Mouse (Mus musculus) brain, embryonic 18.5 days (tissue): ENCODE results near the gene Stt3a.

ENCODE experiments used
- DNase-seq: peaks from one replicate; pipeline ENCODE4 v3.0.0-alpha.2; 2012; ENCODE audit warnings: low read depth, low spot score

Stt3a gene

DNA sequence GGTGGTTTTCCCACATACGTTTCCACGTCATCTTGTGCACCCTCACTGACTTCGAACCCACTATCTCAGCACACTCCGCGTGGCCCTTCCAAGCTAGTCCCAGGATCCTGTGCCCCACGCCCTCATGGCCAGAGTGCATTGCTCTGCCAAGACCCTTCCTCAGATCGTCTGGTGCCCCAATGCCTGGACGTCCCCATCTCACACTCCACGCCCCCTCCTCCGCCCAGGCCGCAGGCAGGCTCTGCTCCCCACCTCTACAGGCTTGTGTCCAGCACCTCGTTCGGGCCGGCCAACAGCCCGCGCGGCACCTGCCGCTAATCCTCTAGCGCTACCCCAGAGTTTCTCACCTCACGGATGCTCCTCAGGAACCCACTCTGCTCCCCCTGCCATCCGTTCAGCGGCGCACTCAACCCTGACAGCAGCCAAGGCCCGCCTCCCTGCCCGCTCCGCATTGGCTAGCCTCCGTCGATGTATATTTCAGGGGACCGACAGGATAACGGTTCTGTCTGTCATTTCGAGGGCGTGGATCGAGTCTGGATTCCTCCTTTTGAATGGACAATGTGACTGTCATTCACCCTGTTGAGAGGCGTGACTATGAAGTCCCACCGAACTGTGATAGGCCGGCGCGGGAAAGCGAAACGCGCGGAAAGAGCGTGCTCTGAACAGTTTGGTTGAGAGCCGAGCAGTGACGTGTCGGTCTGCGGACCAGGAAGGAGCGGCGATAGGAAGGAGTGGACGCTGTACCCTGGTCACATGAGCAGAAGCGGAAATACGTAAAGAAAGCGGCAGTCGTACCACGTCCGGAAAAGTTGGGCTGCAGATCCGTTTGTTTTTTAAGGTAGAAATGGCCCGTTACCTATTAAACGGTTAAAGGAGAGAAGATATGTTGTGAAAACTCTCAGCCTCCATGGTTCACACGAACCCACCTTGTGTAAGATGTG, at the start of gene Stt3a:
Gene Stt3a, minus strand, starts transcription at position 477 of the 941 bp plus-strand sequence.
- DNase-seq = peak; percentile 100

DNA sequence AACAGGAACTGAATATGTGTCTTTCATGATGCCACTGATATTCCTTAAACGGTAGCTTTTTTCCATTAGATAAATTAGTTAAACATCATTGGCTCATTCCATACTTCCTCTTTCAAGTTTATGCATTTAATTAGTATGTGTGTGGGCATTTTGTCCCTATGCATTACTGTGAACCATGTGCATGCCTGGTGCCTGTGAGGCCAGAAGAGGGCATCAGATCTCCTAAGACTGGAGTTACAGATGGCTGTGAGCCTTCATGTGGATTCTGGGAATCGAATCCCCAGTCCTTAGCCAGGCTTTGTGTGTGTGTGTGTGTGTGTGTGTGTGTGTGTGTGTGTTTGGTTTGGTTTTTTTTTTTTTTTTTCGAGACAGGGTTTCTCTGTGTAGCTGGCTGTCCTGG, 47.0 kb upstream of the Stt3a start:
- no peak for DNase-seq

DNA sequence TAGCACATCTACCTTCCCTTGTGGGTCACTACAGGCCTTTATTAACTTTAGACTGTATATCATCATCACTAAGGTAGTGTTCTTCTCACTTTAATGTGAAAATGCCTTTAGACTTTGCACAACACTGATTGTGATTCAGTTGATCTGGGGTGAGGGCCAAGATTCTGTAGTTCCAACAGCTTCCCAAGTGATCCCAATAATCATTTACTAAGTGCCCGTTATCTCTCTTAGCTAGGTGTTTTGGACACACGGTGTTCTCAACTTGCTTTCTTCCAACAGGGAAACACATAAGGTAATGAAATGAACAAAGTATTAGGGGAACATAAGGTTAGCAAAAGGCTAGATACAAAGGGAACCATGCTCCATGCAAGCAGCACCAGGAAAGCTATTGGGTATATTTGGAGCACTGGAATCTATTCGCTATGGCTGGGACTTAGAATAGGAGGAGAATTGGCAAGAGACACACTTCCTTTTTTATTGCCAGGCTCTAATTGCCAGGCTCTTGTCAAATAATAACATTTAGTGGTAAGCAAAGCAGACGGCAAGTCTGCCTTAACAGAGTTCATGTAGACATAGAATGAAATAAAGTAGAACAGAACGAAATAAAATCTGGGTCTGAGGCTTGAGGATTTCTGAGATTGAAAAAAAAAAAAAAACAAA, 40.8 kb upstream of the Stt3a start:
- DNase-seq = no peak

DNA sequence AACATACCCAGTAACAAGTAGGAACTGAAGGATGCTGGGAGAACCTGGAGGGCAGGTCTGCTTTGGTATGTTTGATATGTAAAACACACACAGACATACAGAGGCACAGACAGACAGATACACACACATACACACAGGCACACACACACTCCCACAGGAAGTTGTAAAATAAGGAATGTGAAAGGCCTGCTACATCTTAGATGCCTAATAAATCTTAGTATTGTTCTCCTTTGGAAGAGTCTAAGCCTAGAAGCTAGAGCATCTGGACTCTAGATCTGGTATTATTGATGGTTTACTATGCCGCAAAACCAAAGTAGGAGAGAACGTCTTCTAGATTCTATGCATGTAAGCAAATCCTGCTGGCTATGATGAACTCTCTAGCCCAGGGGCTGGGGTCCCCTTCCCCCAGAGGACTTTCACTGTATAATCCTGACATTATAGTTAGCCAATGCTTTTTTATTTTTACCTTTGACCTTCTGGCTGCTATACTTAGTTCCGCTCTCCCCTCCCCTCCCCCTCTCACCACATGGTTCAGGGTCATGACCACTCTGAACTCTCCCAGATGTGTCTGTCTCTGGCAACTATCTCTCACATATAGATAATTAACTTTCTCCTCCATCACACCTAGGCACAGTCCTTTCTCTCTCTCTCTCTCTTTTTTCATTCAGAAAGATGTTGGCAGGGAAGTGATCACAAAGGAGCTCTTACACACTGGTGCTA, 37.9 kb upstream of the Stt3a start:
- DNase-seq = no peak

DNA sequence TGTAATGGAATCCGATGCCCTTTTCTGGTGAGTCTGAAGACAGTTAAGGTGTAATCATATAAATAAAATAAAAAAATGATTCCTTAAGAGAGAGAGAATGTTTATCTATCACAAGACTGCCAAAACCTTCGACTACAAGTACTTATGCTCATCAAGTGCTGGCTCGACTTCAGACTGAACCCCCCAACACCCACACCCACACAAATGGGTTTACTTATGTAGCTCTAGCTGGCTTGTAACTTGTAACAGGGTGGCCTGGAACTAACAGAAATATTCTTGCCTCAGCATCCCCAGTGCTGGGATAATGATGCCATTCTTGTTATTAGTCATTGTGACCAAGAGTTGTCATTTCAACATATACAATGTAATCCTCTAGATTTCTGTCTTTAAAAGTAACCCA, 36.4 kb upstream of the Stt3a start:
- no peak for DNase-seq

DNA sequence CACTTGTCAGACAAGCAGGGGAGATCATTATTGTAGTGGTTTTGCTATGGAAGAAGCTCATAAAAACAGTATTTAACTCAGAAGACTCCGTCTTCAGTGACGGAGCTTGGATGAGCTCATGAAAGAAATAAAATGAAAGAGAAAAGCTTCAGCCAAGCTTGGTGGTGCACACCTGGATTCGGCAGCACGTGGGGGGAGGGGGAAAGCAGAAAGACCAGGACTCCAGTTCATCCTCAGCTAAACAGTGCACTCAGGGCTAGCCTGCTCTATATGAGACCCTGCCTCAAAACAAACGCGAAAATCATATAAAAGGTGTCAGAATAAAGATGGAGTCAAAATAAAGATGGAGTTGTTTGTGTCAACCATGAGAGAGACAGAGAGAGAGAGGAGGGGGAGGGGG, 35.9 kb upstream of the Stt3a start:
- no peak for DNase-seq

DNA sequence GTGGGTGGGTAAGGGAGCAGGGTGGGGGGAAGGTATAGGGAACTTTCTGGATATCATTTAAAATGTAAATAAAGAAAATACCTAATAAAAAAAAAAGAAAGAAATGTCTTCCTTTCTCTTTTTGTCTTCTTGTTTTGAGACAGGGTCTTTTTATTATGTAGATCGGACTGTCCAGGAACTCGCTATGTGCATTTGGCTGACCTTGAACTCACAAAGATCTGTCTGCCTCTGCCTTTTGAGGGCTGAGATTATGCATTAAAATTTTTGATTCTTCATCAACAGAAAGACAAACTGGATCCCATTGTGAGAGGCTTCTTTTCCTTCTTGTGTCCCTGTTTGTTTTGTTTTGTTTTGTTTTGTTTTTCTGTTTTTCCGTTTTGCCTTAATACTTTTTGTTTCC, 35.5 kb upstream of the Stt3a start:
- DNase-seq = no peak

DNA sequence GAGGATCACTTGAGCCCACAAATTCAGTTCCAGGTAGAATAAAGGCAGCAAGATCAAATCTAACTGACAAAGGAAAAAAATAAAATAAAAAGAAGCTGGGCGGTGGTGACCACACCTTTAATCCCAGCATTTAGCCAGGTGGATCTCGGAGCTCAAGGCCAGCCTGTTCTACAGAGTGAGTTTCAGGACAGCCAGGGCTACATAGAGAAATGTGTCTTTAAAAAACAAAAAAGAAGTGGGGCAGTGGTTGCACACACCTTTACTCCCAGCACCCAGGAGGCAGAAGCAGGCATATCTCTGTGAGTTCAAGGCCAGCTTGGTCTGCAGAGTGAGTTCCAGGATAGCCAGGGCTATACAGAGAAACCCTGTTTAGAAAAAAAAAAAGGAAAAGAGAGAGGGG, 34.5 kb upstream of the Stt3a start:
- no peak for DNase-seq

DNA sequence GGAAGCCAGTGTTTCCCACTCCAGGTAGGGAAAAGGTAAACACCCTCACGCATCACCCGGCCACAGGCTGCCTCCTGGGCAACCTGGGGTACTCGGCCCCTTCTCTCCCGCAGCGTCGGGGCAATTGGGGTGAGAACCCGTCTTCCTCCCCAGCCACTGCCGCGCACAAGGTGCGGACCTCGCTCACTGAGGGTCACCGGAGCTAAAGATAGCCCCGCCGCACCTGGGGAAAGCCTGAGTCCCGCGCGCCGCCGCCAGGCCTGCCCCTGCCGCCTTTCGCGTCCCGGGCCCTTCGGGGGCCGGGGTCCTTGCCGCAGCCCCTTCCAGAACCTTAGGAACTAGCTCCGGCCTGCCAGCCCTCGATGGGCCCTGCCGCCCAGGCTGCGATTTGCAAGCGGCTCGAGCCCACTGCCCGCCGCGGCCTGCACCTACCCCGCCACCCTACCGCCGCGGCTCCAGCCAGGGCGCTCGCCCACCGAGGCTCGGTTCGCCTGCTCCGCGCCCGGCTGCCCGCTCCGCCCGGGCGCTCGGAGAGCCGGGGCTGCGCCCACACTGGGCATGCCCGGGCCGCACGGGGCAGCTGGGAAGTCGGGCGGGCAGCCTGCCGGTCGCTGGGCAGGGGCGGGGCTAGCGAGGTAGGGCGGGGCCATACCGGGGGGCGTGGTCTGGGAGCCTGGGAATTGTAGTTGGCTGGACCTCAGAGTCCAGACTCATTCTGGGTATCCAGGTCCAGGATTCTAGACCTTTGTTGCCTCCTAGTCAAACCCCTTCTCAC, 29.5 kb upstream of the Stt3a start, which contains the start of gene Ei24:
Gene Ei24, minus strand, starts transcription at position 613 of the 775 bp plus-strand sequence.
- DNase-seq = peak; percentile 52

DNA sequence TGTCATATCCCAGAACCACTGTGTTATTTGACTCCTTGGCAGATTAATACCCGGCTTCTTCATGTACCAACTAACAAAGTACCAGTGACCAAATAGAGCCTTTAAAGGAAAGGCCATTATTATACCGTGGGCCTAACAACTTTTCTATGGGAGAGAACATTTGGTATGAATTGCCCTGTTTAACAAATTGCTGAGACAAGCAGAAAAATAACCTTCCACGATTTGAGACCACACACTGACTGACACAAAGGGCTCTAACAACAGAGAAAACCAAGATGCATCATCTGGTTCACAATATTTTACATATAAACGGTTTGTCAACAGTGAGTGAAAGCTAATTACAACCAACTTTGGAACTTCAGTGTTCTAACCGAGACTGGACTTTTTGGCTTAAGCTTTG, 28.7 kb upstream of the Stt3a start:
- no peak for DNase-seq

DNA sequence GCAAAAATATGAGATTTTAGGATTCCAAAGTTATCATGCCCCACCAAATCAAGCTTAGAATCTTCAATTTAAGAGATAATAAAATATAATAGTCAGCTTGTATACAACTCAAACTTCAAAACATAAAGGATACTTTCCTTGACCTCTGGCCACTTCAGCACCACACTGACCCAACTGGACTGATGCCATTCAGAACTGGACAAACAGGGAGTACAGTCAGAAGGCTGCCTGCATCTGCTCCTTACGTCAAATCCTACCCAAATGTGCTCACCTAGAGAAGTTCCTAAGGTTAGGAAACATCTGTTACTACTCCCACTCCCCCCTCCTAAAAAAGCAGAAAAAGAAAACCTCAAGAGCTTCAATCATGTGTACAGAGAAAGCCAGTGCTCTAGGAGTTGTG, 28.1 kb upstream of the Stt3a start:
- DNase-seq = no peak

DNA sequence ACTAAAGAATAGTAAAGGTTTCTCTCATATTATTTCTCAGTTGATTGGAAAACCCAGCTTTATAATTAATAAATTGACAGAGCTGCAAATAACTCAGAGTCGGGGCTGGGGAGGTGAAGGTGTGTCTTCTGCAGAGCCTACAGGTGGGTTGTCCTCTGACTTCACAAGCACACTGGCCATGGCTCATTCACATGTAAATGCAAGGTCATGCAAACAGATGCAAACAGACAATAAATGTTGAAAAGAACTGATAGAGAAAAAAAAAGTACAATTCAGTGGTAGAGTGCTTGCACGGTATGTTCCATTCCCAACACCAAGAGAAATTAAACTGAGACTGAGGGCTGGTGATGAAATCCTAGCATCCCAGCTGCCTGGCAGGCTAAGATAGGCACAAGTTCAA, 27.0 kb upstream of the Stt3a start:
- no peak for DNase-seq

DNA sequence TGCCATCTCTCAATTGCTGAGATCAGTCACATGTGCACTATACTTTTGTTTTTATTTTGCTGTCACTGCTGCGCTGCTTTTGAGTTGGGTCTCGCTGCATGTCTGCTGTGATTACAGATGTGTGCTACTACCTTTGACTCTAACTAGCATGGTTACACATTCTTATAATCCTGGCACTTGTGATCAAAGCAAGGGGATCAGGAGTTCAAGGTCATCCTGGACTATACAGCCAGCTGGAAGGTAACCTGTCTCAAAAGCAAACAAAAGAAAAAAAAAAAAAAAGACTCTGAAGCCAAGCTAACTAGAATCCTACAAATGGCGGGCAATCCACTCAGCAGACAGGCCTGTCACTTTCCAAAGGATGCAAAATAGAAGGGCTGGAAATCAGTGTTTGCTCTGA, 24.7 kb upstream of the Stt3a start:
- DNase-seq = no peak

DNA sequence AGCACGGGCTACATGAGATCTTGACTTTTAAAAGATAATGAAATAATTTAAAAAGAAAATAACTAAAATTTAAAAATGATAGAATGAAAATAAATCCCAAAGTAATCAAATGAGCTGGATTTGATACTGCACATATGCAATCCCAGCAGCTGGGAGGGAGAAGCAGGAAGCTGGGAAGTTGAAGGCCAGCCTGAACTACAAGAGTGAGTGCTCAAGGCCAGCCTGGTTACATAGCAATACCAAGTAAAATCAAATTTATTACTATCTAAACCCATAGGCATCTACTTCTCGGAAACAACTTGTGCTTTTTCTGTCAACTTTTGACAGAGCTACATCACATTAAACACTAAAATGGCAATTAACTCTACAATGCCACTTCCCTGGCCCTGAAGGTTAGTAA, 16.4 kb upstream of the Stt3a start:
- DNase-seq = no peak

DNA sequence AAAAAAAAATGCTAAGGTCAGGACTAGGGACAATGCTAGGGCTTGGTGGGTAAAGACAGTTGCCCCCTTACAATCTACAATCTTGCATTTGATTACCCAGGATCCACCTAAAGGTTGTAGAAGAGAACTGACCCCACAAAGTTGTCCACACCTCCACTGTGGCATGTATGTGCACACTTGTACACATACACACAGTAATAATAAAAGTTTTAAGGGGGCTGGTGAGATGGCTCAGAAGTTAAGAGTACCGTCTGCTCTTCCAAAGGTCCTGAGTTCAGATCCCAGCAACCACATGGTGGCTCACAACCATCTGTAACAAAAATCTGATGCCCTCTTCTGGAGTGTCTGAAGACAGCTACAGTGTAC, 1.6 kb upstream of the Stt3a start:
- no peak for DNase-seq

DNA sequence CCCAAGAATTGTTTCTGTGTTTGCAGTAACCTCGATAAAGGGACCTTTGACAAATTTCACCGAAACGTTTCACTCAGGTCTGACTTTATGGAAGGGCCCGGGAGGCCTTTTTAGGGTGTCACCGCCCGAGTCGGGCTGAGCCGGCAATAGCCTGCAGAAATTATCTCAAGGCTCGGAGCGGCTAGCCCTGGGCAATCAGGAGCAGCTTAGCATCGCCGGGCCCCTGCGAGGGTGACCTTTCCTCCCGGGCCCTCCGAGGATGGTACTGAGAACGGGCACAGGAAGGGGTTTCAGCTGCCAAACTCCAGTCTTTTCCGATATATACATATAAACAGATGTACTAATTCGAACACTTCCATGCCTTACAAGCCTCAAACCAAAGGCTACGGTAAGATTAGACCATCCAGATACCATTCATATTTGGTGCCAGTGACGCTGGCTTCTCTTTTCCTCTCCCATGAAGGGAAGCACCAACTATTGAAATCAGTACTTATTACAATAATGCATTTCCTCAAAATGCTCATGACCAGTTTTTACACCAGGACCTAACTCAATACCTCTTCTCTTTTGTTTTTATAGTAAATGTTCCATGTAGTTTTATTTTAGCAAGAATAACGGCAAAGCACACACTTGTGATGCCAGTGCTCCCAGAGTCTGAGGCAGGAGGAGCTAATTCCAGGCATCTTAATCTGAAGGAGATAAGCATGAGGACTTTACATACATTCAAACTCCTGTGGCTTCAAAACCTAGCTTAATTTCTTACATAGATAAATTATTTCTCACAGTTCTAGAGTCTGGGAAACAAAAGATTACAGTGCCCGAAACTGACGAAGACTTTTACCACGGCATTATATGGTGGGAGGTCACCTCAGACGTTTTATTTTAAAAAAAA, 923 bp upstream of the Stt3a start:
- DNase-seq = no peak

DNA sequence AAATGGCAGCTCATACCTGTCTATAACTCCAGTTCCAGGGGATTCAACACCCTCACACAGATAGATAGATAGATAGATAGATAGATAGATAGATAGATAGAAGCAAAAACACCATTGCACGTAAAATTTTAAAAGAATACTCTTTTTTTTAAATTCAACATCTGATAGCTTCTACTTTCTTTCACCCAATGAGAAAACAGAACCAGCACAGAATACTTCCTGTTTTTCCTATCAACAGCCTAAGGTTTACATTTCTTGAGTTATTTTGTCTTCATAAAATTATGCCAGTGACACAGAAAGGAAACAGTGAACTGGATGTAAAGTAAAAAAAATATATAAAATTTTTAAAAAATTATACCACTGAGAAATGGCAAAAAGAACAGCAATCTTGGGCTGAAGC, 3.1 kb downstream of the Stt3a start:
- no peak for DNase-seq

DNA sequence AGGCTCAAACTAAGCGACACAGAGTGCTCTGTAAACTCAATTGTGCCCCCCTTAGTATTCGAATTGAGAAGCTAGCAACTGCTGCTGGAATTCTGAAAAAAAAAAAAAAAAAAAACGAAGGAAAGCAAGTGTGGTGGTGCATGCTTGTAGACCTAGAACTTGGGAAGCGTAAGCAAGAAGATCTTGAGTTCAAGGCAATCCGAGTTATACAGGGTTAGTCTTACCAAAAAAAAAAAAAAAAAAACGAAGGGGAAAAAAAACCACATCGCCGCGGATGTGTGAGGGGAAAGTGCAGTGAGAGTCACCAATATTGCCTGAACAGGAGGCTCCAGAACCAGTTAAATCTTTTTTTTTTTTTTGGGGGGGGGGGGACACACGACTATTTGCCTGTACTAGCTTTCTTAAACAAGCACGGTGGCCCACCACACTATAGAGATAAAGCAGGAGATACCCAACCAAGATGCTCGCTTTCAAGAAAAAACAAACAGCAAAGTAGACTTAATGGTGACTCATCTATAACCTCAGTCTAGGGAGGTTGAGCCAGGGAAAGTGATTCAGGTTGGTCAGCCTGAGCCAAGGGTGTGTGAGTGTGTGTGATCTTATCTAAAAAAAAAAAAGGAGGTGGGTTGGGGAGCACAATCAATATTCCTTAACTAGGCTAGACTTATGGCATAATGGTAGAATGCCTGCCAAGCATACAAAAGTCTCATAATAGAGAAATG, 40.3 kb downstream of the Stt3a start, which contains the start of gene Chek1:
Gene Chek1, minus strand, starts transcription at position 32 of the 722 bp plus-strand sequence.
- no peak for DNase-seq

DNA sequence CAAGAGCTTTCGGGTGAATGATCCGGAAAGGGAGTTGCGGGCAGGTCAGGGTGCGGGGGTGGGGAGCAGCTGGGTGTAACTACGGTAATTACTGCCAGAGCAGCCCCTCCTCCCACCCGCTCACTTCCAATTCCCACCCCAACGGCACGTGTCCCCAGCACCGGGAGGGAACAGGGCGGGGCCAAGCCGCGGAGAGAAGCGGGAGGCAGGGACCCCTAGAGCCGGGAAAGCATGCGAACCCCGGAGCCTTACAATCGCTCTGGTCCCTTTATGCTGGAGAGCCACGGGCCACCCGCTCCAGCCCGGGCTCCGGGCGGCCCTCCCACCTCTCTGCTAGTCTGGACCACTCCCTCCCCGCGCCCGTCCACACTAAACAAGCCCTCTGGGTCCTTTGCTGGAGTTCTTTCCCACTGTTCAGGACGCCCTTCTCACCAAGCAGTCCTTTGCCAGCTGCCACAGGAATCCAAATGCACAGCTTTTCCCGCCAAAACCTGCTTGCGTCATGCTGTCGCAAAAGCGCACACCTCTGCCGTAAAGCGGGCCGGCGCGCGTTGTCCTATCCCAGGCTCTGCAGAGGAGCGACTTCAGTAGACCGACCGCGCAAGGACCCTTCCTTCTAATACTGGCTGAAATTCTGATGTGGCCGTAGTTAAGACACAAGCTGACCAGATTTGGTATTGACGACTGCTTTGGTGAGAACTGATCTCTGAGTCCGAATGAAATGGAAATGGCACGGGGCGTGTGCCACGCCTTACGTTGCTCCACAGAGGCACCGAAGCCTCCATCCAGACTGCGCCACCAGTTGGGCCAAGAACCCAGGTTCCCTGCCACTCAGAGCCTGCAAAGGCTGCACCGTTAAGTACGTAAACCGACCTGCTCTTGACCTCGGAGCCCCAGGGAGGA, 41.1 kb downstream of the Stt3a start:
- DNase-seq = peak; percentile 79
